Mouse (Mus musculus): ENCODE measurements around the gene Sh2d2a.
"Not testable (repeated sequence)": the region's sequence is repeated elsewhere in the genome, so short reads cannot be mapped to it uniquely, and the experiment has no call there.

The Sh2d2a gene

GRCm38 (mm10) chr3:87846650-87847110 lies at the start of gene Sh2d2a:
Gene Sh2d2a, plus strand, starts transcription at chr3:87846755.
- no peak for DNase-seq

DNA sequence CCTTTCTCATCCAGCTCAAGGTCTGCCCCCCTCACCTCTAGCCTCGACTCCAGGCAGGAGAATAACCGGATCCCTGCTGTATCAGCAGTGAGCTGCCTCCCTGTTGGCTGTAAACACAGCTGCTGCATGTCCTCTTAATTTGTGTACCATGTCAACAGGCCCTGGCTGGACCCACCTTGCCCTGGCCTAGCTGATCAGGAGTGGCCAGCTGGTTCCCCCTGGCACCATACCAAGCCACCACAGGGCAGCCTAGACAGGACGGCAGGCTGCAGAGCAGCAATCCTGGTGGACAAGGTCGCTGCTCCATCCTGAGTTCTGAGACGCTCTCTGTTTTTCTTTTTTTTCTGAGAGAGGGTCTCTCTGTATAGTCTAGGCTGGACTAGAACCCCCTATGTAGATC lies 44.9 kb upstream of the Sh2d2a start:
- DNase-seq = no peak

DNA sequence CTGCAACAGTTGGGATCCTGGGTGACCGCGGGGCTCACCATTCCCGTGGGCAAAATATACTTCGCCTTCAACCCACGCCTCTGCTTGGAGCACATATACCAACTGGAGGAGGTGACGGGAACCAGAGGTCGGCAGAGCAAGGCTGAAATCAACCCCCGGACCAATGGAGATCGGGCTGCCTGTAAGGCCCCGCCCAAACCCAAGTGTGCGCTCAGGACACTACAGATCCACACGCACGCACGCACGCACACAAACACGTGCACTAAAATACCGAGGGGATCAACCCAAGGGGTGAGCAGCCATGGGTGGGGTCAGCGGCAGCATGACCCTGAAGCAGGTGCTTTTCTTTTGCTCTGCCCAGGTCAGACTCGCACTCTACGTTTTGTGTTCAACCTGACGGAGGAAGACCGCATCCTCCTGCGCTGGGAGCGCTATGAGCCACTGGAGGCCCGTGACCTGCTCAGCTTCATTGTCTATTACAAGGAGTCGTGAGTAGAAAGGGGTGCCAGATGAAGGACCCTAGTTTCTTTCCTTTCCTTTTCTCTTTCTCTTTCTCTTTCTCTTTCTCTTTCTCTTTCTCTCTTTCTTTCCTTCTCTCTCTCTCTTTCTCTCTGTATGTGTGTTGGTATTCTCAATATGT lies 42.4 kb upstream of the Sh2d2a start:
- DNase-seq = no peak

DNA sequence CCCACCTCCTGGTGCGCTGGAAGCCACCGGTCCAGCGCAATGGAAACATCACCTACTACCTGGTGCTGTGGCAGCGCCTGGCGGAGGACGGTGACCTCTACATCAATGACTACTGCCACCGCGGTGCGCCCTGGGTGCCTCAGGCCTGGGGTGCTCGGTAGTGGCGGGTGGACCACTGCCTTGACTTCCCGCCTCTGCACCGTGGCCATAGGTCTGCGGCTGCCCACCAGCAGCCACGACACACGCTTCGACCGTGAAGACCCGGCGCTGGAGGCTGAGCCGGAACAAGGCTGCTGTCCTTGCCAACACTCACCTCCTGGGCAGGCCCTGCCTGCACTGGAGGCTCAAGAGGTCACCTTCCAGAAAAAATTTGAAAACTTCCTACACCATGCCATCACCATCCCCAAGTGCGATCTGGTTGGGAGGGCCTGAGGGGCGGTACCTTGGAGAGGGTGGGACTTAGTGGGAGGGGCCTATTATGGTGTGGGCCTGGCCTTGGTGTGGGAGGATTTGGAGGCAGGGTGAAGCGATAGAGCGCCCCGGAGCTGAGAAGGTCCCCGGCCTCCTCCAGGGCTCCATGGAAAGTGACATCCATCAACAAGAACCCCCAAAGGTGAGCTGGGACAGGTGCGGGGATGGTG lies 37.1 kb upstream of the Sh2d2a start:
- no peak for DNase-seq

DNA sequence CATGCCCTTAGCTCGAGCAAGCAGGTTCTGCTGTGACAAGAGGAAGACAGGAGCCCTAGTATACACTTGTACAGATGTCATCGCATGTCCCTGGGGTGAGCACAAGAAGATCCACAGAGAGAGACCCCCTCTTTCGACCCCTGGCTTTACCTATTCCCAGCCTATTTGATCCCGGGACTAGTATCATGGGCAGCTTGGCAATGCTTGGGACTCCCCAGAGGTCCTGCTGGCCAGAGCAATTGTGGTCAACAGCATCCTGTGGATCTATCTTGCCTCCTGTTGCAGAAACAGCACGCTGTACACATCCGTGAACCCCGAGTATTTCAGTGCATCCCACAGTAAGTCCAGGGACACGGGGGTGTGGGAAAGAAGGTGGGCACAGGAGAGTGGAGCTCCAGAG lies 35.3 kb upstream of the Sh2d2a start:
- DNase-seq = no peak

DNA sequence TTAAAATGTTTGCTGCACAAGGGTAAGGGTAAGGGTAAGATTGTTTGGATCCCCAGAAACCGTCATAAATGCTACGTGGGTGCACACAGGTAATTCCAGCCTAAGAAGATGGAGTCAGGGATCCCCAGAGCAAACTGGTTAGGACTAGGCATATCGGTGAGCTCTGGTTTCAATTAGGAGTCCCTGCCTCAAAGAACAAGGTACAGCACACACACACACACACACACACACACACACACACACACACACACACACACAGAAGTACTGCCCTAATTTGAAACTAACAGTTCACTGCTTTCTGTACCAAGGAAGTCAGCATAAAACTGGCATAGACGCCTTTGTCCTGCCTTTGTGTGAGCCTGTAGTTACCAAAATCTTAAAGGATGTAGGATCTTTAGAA lies 34.1 kb upstream of the Sh2d2a start:
- DNase-seq = no peak

DNA sequence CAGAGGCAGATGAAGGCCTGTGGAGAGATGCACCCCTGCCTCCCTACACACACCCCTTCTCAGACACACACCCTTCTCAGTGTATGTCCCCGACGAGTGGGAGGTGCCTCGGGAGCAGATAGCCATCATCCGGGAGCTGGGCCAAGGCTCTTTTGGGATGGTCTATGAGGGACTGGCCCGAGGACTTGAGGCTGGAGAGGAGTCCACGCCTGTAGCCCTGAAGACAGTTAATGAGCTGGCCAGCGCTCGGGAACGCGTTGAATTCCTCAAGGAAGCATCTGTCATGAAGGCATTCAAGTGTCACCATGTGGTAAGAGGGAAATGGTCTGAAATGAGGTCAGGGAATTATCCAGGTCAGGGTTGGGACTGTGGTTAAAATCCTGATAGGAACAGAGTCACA lies 33.7 kb upstream of the Sh2d2a start:
- DNase-seq = no peak

- DNase-seq = no peak
Observed at GRCm38 (mm10) chr3:87816166-87816565, 30.4 kb upstream of the Sh2d2a start.

DNA sequence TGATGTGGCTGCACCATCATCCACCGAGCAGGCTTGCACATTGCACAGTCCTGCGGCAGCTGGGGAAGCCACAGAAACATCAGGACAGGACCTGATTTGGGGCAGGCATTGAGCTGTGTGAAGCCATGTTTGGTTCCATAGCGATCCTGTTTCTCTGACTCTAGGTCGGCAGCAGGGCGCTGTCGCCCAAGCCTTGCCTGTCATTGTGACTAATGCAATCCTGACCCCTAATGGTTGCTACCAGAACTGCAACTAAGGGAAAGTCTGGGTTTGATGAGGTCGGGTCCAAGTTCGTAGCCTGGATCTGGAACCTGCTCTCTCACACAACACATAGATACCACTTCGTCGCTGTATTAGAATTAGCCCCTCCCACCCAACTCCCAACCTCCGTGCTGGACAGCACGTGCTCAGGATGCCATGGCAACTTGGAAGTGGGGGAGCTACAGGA lies 29.9 kb upstream of the Sh2d2a start:
- DNase-seq = peak; percentile 60

- DNase-seq = no peak
Observed at GRCm38 (mm10) chr3:87818226-87818625, 28.3 kb upstream of the Sh2d2a start.

- DNase-seq = not testable (repeated sequence)
Observed at GRCm38 (mm10) chr3:87824206-87824605, 22.3 kb upstream of the Sh2d2a start, which contains the start of gene Pear1. Gene Pear1, minus strand, starts transcription at chr3:87824306.

- DNase-seq = no peak
Observed at GRCm38 (mm10) chr3:87828435-87828834, 18.1 kb upstream of the Sh2d2a start.

- DNase-seq = no peak
Observed at GRCm38 (mm10) chr3:87829025-87829424, 17.5 kb upstream of the Sh2d2a start.

DNA sequence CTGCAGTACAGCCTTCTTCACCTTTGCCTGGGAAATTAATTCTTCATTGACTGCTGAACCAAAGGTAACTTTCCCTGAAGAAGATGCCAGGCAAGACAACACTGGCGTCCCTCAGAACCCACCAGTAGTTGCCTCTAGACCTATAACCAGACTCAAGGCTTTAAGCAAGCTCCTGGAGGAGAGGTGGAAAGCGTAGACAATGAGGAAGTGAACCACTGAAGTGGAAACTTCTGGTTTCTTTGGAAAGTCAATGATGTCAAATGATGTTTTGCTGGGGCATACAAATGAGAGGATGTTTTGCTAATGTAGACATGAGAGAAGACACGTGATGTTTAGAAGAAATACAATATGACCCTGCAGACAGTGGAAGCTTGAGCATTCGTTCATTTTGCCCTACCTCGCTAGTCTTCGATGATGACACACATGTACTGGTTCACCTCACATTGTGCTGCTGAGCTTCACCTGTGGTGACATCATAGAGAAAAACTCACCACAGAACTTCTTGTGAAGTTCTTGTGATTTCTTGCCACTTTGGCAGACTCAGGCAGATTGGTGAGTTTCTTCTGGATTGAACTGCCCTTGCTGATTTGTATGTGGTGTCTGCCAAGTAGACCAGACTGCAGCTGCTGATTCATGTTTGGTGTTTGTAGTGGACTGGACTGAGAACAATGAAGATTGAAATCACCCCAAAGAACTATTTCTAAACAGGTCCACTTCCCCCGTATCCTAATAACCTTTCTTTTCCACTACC lies 14.3 kb upstream of the Sh2d2a start:
- DNase-seq = no peak

- DNase-seq = no peak
Observed at GRCm38 (mm10) chr3:87833482-87833881, 13.1 kb upstream of the Sh2d2a start.

- DNase-seq = peak; percentile 81
Observed at GRCm38 (mm10) chr3:87838622-87839021, 7.9 kb upstream of the Sh2d2a start.

DNA sequence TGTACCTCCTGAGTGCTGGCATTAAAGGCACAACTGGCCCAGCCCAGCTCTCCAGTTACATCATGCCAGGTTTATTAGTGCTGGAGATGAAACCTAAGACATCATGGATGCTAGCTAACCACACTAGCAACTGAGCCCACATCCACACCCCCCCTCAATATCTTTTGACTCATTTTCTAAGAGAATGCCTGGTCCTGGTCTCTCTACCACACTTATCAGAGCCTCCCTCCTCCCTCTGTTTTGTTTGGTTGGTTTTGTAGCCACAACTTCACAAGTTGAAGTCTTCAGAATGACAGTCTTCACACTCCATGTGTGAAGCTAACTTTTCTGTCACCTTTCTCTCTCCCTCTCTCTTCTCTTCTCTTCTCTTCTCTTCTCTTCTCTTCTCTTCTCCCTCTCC lies 5.7 kb upstream of the Sh2d2a start:
- DNase-seq = no peak

GRCm38 (mm10) chr3:87844981-87845380 lies 1.6 kb upstream of the Sh2d2a start:
- no peak for DNase-seq

DNA sequence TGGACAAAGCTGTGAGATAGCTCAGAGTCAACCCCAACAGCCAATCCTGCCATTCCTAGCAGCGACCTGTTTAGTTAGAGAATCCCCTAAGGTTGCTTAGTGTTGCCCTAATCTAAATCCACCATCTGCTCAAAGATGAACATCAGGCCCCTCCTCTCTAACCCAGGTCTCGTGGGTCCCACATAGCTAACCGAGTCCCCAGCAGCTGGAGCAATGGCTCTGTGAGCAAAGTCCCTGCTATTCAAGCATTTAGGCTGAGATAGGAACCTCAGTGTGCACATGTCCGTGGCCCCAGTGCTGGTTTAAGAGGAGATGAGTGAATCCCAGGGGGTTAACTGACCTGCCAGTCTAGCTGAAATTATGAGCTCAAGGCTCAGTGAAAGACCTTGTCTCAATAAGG lies 369 bp upstream of the Sh2d2a start:
- DNase-seq = no peak

GRCm38 (mm10) chr3:87847680-87848079 lies 1.1 kb downstream of the Sh2d2a start:
- DNase-seq = no peak

GRCm38 (mm10) chr3:87849117-87849516 lies 2.6 kb downstream of the Sh2d2a start:
- DNase-seq = no peak

DNA sequence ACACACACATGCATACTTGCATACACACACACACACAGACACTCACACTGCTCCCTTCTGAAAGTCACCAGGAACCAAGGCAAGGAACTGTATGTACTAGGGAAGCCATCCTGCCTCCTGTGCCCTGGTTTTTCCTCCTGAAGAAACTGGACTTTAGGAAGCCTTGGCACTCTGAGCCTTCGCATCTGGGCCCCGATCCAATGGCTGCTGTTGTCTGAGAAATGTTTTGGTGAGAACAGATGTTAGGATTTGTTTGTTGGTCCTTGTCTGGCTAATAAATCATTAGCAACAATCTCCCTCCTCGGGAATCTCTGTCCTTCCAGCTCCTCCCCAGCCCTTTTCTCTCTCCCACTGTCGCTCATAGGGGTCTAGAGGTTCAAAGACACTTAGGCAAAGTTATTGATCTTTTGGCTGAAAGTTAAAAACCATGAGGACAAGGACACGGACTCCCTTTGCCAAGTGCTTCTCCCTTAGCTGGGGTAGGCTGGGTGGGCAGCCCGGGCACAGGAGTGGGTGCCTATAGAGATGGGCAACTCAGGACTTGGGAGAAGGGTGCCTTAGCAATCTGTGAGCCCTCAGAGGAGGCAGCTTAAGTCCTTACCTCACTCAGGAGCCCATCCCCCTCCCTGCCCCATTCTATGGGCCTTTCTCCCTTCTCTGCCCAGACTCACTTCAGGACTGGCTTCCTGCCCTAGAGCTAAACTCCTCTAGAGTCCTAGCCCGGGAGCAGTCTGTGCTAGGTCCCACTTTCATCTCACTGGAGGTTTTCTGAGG lies 8.4 kb downstream of the Sh2d2a start:
- DNase-seq = peak; percentile 18

DNA sequence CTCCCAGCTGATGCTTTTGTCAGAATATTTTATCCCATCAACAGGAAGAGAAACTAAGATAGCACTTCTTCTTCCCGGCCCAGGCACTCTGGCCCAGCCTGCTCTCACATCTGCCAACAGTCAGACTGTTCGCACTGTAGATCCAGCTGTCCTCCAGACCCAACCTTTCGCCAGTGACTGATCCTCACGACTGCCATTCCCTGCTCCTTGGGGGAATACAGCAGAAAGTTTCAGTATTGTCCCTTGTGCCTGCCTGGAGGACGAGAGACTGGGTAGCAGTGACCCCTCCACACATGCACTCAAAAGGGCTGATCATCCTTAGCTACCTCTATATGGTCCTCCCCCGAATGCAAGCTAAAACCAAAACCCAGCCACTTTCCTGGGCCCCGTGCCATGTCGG lies 9.4 kb downstream of the Sh2d2a start:
- no peak for DNase-seq

Data from right cerebral cortex, postnatal 4 days (tissue).